Mouse (Mus musculus) midbrain, embryonic 11.5 days (tissue): ENCODE measurements around the gene Zc3h12d. TPM values are rescaled to one million over a fixed set of nuclear protein-coding genes. Genes with fewer than 3 reads are reported as not detected.

ENCODE experiments used
- microRNA-seq: library from miRNA; unstranded; fragments of <30 nt; microRNA quantifications from one replicate; pipeline ENCODE4, GENCODE M21; 2017
- polyA plus RNA-seq: library from polyadenylated mRNA; unstranded; fragments of >200 nt; fragmentation: Nextera tagmentation; extraction: Ambion mirVana; gene quantifications from 2 replicates; pipeline ENCODE4 v1.2.1, GENCODE M21; 2014

Gene Zc3h12d
- polyA plus RNA-seq, 1 experiment from 2014 or later = not detected

Small RNAs within 50 kb of the gene (microRNA-seq; reads per million reads assigned to microRNA genes)
- gene Mir5104 = 1.5 reads per million

Other genes starting within 250 kb of the Zc3h12d start
- gene Lrp11, start 242.7 kb upstream of the Zc3h12d start, polyA plus RNA-seq = 11.1 and 13.3 TPM in 2 replicates
- gene Nup43, start 165.0 kb upstream of the Zc3h12d start, polyA plus RNA-seq = 60.0 and 67.5 TPM in 2 replicates
- gene Pcmt1, start 151.3 kb upstream of the Zc3h12d start, polyA plus RNA-seq = 154 and 159 TPM in 2 replicates
- 14.4 and 15.4 TPM in 2 replicates for gene Lats1, start 151.3 kb upstream of the Zc3h12d start, polyA plus RNA-seq
- gene Katna1, start 106.5 kb upstream of the Zc3h12d start, polyA plus RNA-seq = 73.1 and 73.8 TPM in 2 replicates
- 51.7 and 53.7 TPM in 2 replicates for gene Ginm1, start 39.6 kb upstream of the Zc3h12d start, polyA plus RNA-seq
- gene Ppil4, start 39.6 kb upstream of the Zc3h12d start, polyA plus RNA-seq = 49.5 and 53.6 TPM in 2 replicates
- gene Tab2, start 123.8 kb downstream of the Zc3h12d start, polyA plus RNA-seq = 21.8 and 24.6 TPM in 2 replicates